27 mouse cellular contexts compared by ENCODE assay signal in genomic region chr9:110369860-110370259, GRCm38 (mm10). TPM values are rescaled to one million over a fixed set of nuclear protein-coding genes. Genes with fewer than 3 reads are reported as not detected.
A peak's percentile ranks its signal among the peaks of the same experiment; 100 is the strongest.
DNase-seq lines count a peak whose midpoint lies in the region; ATAC-seq and TF ChIP-seq lines count a peak whose summit lies in the region.
"Had no signal": no experiment of that assay in that cellular context is flagged by ENCODE, and none has a peak within 500 bp of the region (broad histone marks: within the 10 kb centered on the region; RNA-seq: fewer than 3 reads in every experiment).

No protein-coding gene starts in this region.

- no peak overlapping the region for H3K4me3 ChIP-seq in heart, embryonic 15.5 days
- H3K4me3 ChIP-seq in heart, embryonic 10.5 days: no peak overlapping the region
- H3K4me3 ChIP-seq in midbrain, embryonic 11.5 days (ENCODE audit: low read depth, low read length): no peak overlapping the region
- no peak overlapping the region for H3K4me3 ChIP-seq in midbrain, postnatal 0 days (ENCODE audit: low read depth, low read length)
- H3K4me3 ChIP-seq in kidney, embryonic 14.5 days (ENCODE audit: low read length): no peak overlapping the region
- H3K4me3 ChIP-seq: forebrain, embryonic 10.5 days; forebrain, embryonic 13.5 days; hindbrain, embryonic 10.5 days; hindbrain, embryonic 13.5 days; intestine, embryonic 15.5 days had no signal

- peaks cover 14% of the 10 kb centered on the region; the same call in 1 of the 2 replicates for H3K4me1 ChIP-seq in heart, embryonic 15.5 days (replicated peaks)
- H3K4me1 ChIP-seq in heart, embryonic 10.5 days: 0 out of 2 replicates have a peak, but pooled peaks cover 7% of the 10 kb centered on the region
- no peaks in the 10 kb centered on the region for H3K4me1 ChIP-seq in midbrain, embryonic 11.5 days (ENCODE audit: control insufficient read depth, insufficient read depth, low read length)
- H3K4me1 ChIP-seq in midbrain, postnatal 0 days (ENCODE audit: insufficient read depth, low read length): no peaks in the 10 kb centered on the region
- no peaks in the 10 kb centered on the region for H3K4me1 ChIP-seq in kidney, embryonic 14.5 days (ENCODE audit: control insufficient read depth, insufficient read depth, low read length)
- H3K4me1 ChIP-seq: hindbrain, embryonic 10.5 days; intestine, embryonic 15.5 days had no signal

- no peak overlapping the region for H3K4me2 ChIP-seq in heart, embryonic 15.5 days
- no peak overlapping the region for H3K4me2 ChIP-seq in midbrain, embryonic 11.5 days
- H3K4me2 ChIP-seq in midbrain, postnatal 0 days (ENCODE audit: low read depth, low read length, poor library complexity, severe bottlenecking): no peak overlapping the region
- no peak overlapping the region for H3K4me2 ChIP-seq in kidney, embryonic 14.5 days (replicated peaks; ENCODE audit: low read depth, low read length)
- H3K4me2 ChIP-seq: forebrain, embryonic 13.5 days; hindbrain, embryonic 13.5 days; intestine, embryonic 15.5 days had no signal

- no peak for DNase-seq in heart, embryonic 10.5 days (ENCODE audit: low spot score)
- peak; percentile 29 to 31 for DNase-seq in heart, postnatal 10 days
- no peak for DNase-seq in heart, postnatal 14 days
- peak; percentile 39 for DNase-seq in midbrain, embryonic 11.5 days (ENCODE audit: low spot score, missing footprints)
- DNase-seq in midbrain, postnatal 0 days (ENCODE audit: low spot score): no peak
- DNase-seq: adrenal gland, postnatal 10 days; adrenal gland, postnatal 36 days; cerebellum, adult 18-20 months; cerebellum, adult 9-10 months; cerebellum, postnatal 14 days; gastrocnemius, postnatal 10 days; gastrocnemius, postnatal 36 days; kidney, adult 11 months; kidney, adult 8-10 months had no signal

- no peak overlapping the region for H3K9ac ChIP-seq in heart, embryonic 15.5 days
- no peak overlapping the region for H3K9ac ChIP-seq in midbrain, embryonic 11.5 days (ENCODE audit: low read length)
- no peak overlapping the region for H3K9ac ChIP-seq in midbrain, postnatal 0 days (replicated peaks; ENCODE audit: low read length, poor library complexity, severe bottlenecking)
- no peak overlapping the region for H3K9ac ChIP-seq in kidney, embryonic 14.5 days (ENCODE audit: low read depth, low read length)
- H3K9ac ChIP-seq: forebrain, embryonic 13.5 days; hindbrain, embryonic 13.5 days; intestine, embryonic 15.5 days had no signal

- intact Hi-C loops in heart, postnatal 10 days (cut with DNase I): no loop called here
- intact Hi-C loops in heart, postnatal 14 days (cut with DNase I): loop anchor here (5.0 kb wide), 1 partner anchor 38 kb away; the partner anchor contains the start of gene Scap

- peak overlapping the region; percentile 36; the same call in 1 of the 2 replicates for H3K27ac ChIP-seq in heart, embryonic 15.5 days
- no peak overlapping the region for H3K27ac ChIP-seq in heart, embryonic 10.5 days
- no peak overlapping the region for H3K27ac ChIP-seq in midbrain, embryonic 11.5 days (ENCODE audit: low read depth, low read length)
- no peak overlapping the region for H3K27ac ChIP-seq in midbrain, postnatal 0 days (ENCODE audit: low read depth, low read length)
- H3K27ac ChIP-seq in kidney, embryonic 14.5 days (ENCODE audit: low read depth, low read length): no peak overlapping the region
- H3K27ac ChIP-seq: forebrain, embryonic 10.5 days; forebrain, embryonic 13.5 days; hindbrain, embryonic 10.5 days; hindbrain, embryonic 13.5 days; intestine, embryonic 15.5 days had no signal

- ATAC-seq in heart, embryonic 15.5 days (replicated peaks; ENCODE audit: insufficient number of reproducible peaks, insufficient read depth, low FRiP score, low read depth): 0 out of 2 replicates have a peak, but pooled peaks have one; percentile 38
- no peak for ATAC-seq in midbrain, embryonic 11.5 days (ENCODE audit: low FRiP score)
- no peak for ATAC-seq in midbrain, postnatal 0 days (ENCODE audit: low FRiP score)
- ATAC-seq in kidney, embryonic 14.5 days (ENCODE audit: low FRiP score, low TSS enrichment): no peak
- ATAC-seq: forebrain, embryonic 13.5 days; forebrain, embryonic 16.5 days; hindbrain, embryonic 16.5 days; intestine, embryonic 15.5 days; Patski had no signal

- TF ChIP-seq CTCF in midbrain, postnatal 0 days (IDR thresholded peaks at IDR 0.05): no peak

- no peaks in the 10 kb centered on the region for H3K27me3 ChIP-seq in heart, embryonic 15.5 days
- H3K27me3 ChIP-seq in heart, embryonic 10.5 days (ENCODE audit: insufficient read depth, poor library complexity, severe bottlenecking): no peaks in the 10 kb centered on the region
- no peaks in the 10 kb centered on the region for H3K27me3 ChIP-seq in midbrain, embryonic 11.5 days (ENCODE audit: control insufficient read depth, insufficient read depth, low read length)
- no peaks in the 10 kb centered on the region for H3K27me3 ChIP-seq in midbrain, postnatal 0 days (ENCODE audit: insufficient read depth, low read length)
- H3K27me3 ChIP-seq in kidney, embryonic 14.5 days (ENCODE audit: control insufficient read depth, insufficient read depth, low read length): no peaks in the 10 kb centered on the region
- H3K27me3 ChIP-seq: forebrain, embryonic 13.5 days; hindbrain, embryonic 13.5 days; intestine, embryonic 15.5 days; Patski had no signal

- peaks cover 11% of the 10 kb centered on the region; the same call in 1 of the 2 replicates for H3K36me3 ChIP-seq in heart, embryonic 15.5 days
- H3K36me3 ChIP-seq in heart, embryonic 10.5 days: peaks cover 32% of the 10 kb centered on the region
- H3K36me3 ChIP-seq in midbrain, embryonic 11.5 days (ENCODE audit: control insufficient read depth, insufficient read depth, low read length): no peaks in the 10 kb centered on the region; the same call in 1 of the 2 replicates
- peaks cover 55% of the 10 kb centered on the region for H3K36me3 ChIP-seq in midbrain, postnatal 0 days (ENCODE audit: insufficient read depth, low read length)
- peaks cover 29% of the 10 kb centered on the region for H3K36me3 ChIP-seq in kidney, embryonic 14.5 days (ENCODE audit: control insufficient read depth, insufficient read depth, low read length)

- WGBS in heart, embryonic 15.5 days: 62% methylated on average over 3 of the region's 3 CpGs
- 84% methylated on average over 3 of the region's 3 CpGs for WGBS in heart, embryonic 10.5 days
- 95% methylated on average over 3 of the region's 3 CpGs for WGBS in midbrain, embryonic 11.5 days
- WGBS in midbrain, postnatal 0 days: 93% methylated on average over 3 of the region's 3 CpGs
- WGBS in kidney, embryonic 14.5 days: 92% methylated on average over 3 of the region's 3 CpGs

- H3K9me3 ChIP-seq in heart, embryonic 15.5 days (replicated peaks): no peaks in the 10 kb centered on the region
- H3K9me3 ChIP-seq in heart, embryonic 10.5 days: no peaks in the 10 kb centered on the region
- no peaks in the 10 kb centered on the region for H3K9me3 ChIP-seq in midbrain, embryonic 11.5 days (ENCODE audit: control insufficient read depth, low read length)
- H3K9me3 ChIP-seq in midbrain, postnatal 0 days (ENCODE audit: low read length): no peaks in the 10 kb centered on the region
- H3K9me3 ChIP-seq in kidney, embryonic 14.5 days (ENCODE audit: control insufficient read depth, low read length): no peaks in the 10 kb centered on the region
- H3K9me3 ChIP-seq: forebrain, embryonic 10.5 days; forebrain, embryonic 13.5 days; hindbrain, embryonic 10.5 days; hindbrain, embryonic 13.5 days; intestine, embryonic 15.5 days had no signal

RNA-seq across cellular contexts. Expression of gene Scap, which starts 36.8 kb away (rescaled TPM):
- 17.5 and 23.0 TPM in 2 replicates for polyA plus RNA-seq in heart, embryonic 15.5 days (2015; fragmentation: Nextera tagmentation; extraction: Ambion mirVana)
- polyA plus RNA-seq in heart, embryonic 10.5 days (2016; fragmentation: Nextera tagmentation; extraction: Ambion mirVana): 27.9 and 30.7 TPM in 2 replicates
- 10 to 100 TPM; 31.3 to 32.1 TPM for total RNA-seq in heart, postnatal 10 days (2021)
- 10 to 100 TPM; 26.4 to 27.6 TPM for total RNA-seq in heart, postnatal 14 days (2021)
- 19.2 and 24.9 TPM in 2 replicates for polyA plus RNA-seq in midbrain, embryonic 11.5 days (2014; fragmentation: Nextera tagmentation; extraction: Ambion mirVana)
- 146 and 162 TPM in 2 replicates for total RNA-seq in midbrain, postnatal 0 days (2014; rRNA removed)
- polyA plus RNA-seq in midbrain, postnatal 0 days (2015; fragmentation: Nextera tagmentation; extraction: Ambion mirVana): 56.6 and 59.3 TPM in 2 replicates
- polyA plus RNA-seq in kidney, embryonic 14.5 days (2014; fragmentation: Nextera tagmentation; extraction: Ambion mirVana): 33.0 and 37.5 TPM in 2 replicates

RNA-seq across cellular contexts. Expression of gene Ptpn23, which starts 38.2 kb away (rescaled TPM):
- polyA plus RNA-seq in heart, embryonic 15.5 days (2015; fragmentation: Nextera tagmentation; extraction: Ambion mirVana): 9.8 and 13.9 TPM in 2 replicates
- polyA plus RNA-seq in heart, embryonic 10.5 days (2016; fragmentation: Nextera tagmentation; extraction: Ambion mirVana): 14.6 and 18.4 TPM in 2 replicates
- 10 to 100 TPM; 23.1 to 25.2 TPM for total RNA-seq in heart, postnatal 10 days (2021)
- 10 to 100 TPM; 15.4 to 17.6 TPM for total RNA-seq in heart, postnatal 14 days (2021)
- polyA plus RNA-seq in midbrain, embryonic 11.5 days (2014; fragmentation: Nextera tagmentation; extraction: Ambion mirVana): 12.9 and 13.8 TPM in 2 replicates
- 29.5 and 36.0 TPM in 2 replicates for total RNA-seq in midbrain, postnatal 0 days (2014; rRNA removed)
- polyA plus RNA-seq in midbrain, postnatal 0 days (2015; fragmentation: Nextera tagmentation; extraction: Ambion mirVana): 9.6 and 14.1 TPM in 2 replicates
- polyA plus RNA-seq in kidney, embryonic 14.5 days (2014; fragmentation: Nextera tagmentation; extraction: Ambion mirVana): 16.1 and 18.6 TPM in 2 replicates

RNA-seq across cellular contexts. Expression of gene Ngp, which starts 49.7 kb away (rescaled TPM):
- 4.1 and 5.4 TPM in 2 replicates for polyA plus RNA-seq in heart, embryonic 15.5 days (2015; fragmentation: Nextera tagmentation; extraction: Ambion mirVana)
- polyA plus RNA-seq in heart, embryonic 10.5 days (2016; fragmentation: Nextera tagmentation; extraction: Ambion mirVana): not detected in 2 replicates
- total RNA-seq in heart, postnatal 10 days (2021): 1 to 10 TPM in 1 of 2 experiments, under 1 TPM in 1; 0.92 to 1.8 TPM
- total RNA-seq in heart, postnatal 14 days (2021): 1 to 10 TPM in 1 of 2 experiments, under 1 TPM in 1; 0.69 to 1.5 TPM
- polyA plus RNA-seq in midbrain, embryonic 11.5 days (2014; fragmentation: Nextera tagmentation; extraction: Ambion mirVana): 0.18 and 0.55 TPM in 2 replicates
- total RNA-seq in midbrain, postnatal 0 days (2014; rRNA removed): 0.44 TPM in 1 of 2 replicates, not detected in the other
- polyA plus RNA-seq in midbrain, postnatal 0 days (2015; fragmentation: Nextera tagmentation; extraction: Ambion mirVana): 0.49 and 0.58 TPM in 2 replicates
- polyA plus RNA-seq in kidney, embryonic 14.5 days (2014; fragmentation: Nextera tagmentation; extraction: Ambion mirVana): not detected in 2 replicates
- total RNA-seq: adrenal gland, adult 18-20 months; adrenal gland, postnatal 36 days; ES-E14; gastrocnemius, adult 18-20 months; gastrocnemius, postnatal 36 days had no signal
- polyA plus RNA-seq: forebrain, embryonic 10.5 days; hindbrain, embryonic 10.5 days; Patski had no signal

Comparison
In these comparisons a context has a peak if more than half of its experiments do, and no peak if none do; other contexts are left out.
1. DNase-seq: peak in heart, postnatal 10 days (2 of 2) and midbrain, embryonic 11.5 days (single experiment); none in heart, embryonic 10.5 days (single experiment), heart, postnatal 14 days (0 of 2) and midbrain, postnatal 0 days (single experiment).